Mouse (Mus musculus): ENCODE data around the gene Zfp52.

Zfp52 gene

DNA sequence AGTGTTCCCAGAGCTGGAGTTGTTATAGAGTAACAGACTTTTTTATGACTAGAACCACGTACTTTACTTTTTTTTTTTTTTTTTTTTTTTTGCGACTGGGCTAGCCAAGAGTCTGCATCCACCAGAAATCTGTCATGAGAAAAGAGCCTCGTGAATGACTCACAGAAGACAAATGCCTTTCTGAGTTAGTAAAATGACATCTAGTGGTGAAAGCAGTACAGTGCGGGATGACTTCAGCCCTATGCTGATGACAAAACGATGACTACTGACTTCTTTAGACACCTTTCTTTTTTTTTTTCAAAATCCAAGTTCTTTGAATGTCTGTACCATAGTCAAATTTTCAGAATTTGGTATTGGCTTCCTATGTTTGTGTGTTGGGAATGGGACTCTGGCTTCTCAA, 30.9 kb downstream of the Zfp52 start:
- DNase-seq (ENCODE audit: low spot score), result peak; percentile 76

DNA sequence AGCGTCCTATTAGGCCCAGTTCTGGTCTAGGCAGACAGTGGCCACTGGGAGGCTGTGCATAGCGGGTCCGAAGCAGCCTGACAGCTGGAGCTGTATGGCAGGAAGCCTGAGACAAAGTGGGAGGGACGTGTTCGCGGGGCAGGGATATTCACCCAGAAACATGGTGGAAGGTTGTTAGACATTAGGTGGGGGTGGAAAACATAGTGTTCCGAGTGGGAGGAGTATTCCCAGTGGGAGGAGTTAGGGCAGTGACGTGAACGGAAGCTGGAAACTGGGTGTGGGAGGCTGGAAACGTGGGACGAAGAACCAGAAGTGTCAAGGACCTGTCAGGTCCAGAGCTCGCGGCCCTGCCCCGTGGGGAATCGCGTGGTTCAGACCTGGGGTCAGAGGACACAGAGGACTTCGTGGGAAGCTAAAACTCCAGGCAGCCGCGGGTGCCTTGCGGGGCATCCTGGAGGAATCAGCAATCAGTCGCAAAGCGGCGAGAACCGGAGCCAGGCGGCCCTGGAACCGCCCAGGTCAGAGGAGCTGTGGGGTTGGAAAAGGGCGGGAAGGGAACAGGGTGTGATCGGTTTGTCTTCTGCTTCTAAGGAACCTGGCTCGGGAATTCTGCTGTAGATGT, 31.5 kb downstream of the Zfp52 start, which contains the start of gene Zfp948:
Gene Zfp948, plus strand, starts transcription at position 281 of the 622 bp plus-strand sequence.
- DNase-seq (ENCODE audit: low spot score), result peak; percentile 88

DNA sequence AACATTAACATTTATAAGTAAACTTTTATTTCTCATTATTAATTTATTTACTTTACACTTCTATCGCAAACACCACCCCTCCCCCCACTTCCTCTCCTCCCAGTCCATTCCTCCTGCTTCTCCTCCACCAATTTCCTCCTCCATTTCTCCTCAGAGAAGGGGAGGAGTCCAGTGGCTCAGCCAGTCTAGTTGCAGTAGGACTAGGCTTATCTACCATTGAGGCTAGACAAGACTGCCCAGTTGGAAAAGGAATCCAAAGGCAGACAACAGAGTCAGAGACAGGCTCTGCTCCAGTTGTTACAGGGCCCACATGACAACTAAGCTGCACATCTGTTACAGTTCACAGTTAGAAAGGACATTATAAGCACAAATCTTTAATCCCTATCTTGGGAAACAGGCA, 32.4 kb downstream of the Zfp52 start:
- peak; percentile 38 for DNase-seq (ENCODE audit: low spot score)

DNA sequence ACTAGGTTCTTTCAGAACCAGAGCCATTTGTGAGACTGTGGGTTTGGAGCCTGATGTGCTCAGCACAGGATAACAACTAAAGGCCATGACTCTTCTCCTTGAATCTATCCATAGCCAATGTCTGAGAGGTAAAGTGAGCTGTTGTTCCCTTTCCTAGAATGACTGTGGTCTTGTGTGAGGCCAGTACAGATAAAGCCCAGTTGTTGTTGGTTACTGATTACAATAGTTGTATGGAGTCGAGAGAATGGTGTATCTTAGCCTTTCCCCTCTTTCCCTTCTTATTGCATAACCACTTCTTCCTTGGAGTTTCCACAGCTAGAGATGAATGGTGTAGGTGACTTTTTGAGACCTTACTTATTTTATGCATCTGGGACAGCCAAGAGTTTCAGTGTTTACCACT, 43.7 kb downstream of the Zfp52 start:
- DNase-seq (ENCODE audit: low spot score), result no peak

DNA sequence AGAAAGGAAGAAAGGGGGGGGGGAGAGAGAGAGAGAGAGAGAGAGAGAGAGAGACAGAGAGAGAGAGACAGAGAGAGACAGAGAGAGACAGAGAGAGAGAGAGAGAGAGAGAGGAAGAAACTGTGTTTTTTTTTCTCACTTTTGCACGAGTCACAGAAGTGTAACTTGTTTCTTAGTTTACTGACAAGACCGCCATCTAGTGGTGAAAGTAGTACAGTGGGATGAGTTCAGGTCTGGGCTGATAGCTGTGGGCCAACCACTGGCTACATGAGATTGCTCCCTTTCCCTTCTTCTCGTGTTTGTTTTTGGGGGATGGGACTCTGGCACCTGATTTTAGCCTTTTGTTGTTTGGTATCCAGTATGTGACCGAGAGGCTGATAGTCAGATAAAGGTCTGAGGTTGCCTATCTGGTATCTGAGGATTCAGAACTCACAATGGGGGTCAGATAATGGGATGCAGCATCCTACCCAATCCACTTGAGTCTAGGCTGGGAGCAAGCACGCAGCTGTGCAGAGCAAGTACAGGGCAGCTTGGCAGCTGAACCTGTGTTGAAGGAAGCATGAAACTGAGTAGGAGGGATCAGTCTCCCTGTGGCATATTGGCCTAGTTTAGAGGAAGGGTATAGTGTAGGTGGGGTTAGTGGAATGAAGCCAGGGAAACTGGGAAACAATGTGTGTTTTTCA, 44.3 kb downstream of the Zfp52 start:
- DNase-seq (ENCODE audit: low spot score), result peak; percentile 73

DNA sequence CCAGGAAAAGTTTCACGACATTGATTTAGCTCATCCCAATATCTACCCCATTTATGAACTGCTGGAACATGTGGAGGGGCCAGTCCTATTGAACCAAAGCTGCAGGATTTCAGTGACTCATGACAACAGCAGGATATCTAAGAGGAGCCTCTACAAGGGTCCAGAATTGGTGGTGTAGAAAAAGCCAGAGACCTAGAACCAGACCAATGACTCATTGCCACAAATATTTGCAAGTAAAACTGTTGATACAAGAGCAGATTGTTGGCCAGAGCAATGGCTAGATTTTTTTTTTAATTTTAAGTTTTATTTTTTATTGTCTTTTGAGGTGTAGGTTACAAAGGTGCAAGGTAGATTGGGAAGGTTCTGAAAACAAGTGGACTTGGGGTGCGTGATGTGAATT, 50.2 kb downstream of the Zfp52 start:
- DNase-seq (ENCODE audit: low spot score), result no peak
